Mouse (Mus musculus) MEL (cell line): ENCODE data around the gene H2al1m. TPM values are rescaled to one million over a fixed set of nuclear protein-coding genes. Genes with fewer than 3 reads are reported as not detected.

Source experiments
- DNase-seq: peaks from one replicate; pipeline ENCODE4 v3.0.0; 2011; ENCODE audit warnings: low read depth, low spot score
- H3K27ac ChIP-seq: 2 replicates; pipeline ENCODE4 v1.5.1; 2012; ENCODE audit warnings: low read depth, mild to moderate bottlenecking, control low read depth, low read length, moderate library complexity; ENCODE audit not compliant: control insufficient read depth
- H3K27me3 ChIP-seq, 2 experiments: fragments of 150-350 bp in 1 of 2; sonication (generic) in 1 of 2; 2 replicates each; pipeline ENCODE4 v1.6.1; 2012; ENCODE audit warnings: low read length in 2 of 2, mild to moderate bottlenecking in 2 of 2, improper control_type of control experiment in 1 of 2, moderate library complexity in 1 of 2; ENCODE audit not compliant: insufficient read depth in 2 of 2, control insufficient read depth in 1 of 2
- H3K36me3 ChIP-seq, 2 experiments: 2 replicates each; pipeline ENCODE4 v1.6.1; 2012 to 2014; ENCODE audit warnings: low read length in 2 of 2, improper control_type of control experiment in 1 of 2, inconsistent platforms in 1 of 2, mild to moderate bottlenecking in 1 of 2; ENCODE audit not compliant: insufficient read depth in 2 of 2, control insufficient read depth in 1 of 2
- H3K4me1 ChIP-seq, 2 experiments: fragments of 150-350 bp in 1 of 2; sonication (generic) in 1 of 2; 2 replicates each; pipeline ENCODE4 v1.6.1; 2012; ENCODE audit warnings: low read length in 2 of 2, improper control_type of control experiment in 1 of 2, mild to moderate bottlenecking in 1 of 2; ENCODE audit not compliant: insufficient read depth in 2 of 2, control insufficient read depth in 1 of 2
- H3K4me3 ChIP-seq, 2 experiments: fragments of 150-350 bp in 1 of 2; sonication (generic) in 1 of 2; 2 replicates each; pipeline ENCODE4 v1.5.1; 2012; ENCODE audit warnings: low read depth in 2 of 2, low read length in 2 of 2, mild to moderate bottlenecking in 2 of 2, moderate library complexity in 2 of 2, control low read depth in 1 of 2, improper control_type of control experiment in 1 of 2; ENCODE audit not compliant: control insufficient read depth in 1 of 2, insufficient read depth in 1 of 2
- H3K79me2 ChIP-seq: 2 replicates; pipeline ENCODE4 v1.6.1; 2012; ENCODE audit warnings: mild to moderate bottlenecking, low read length, moderate library complexity; ENCODE audit not compliant: control insufficient read depth, poor library complexity, insufficient read depth
- H3K9ac ChIP-seq: 2 replicates; pipeline ENCODE4 v1.6.1; 2012; ENCODE audit warnings: low read depth, mild to moderate bottlenecking, control low read depth, low read length, moderate library complexity; ENCODE audit not compliant: control insufficient read depth, poor library complexity, severe bottlenecking
- H3K9me3 ChIP-seq: fragments of 150-350 bp; sonication (generic); replicated peaks from 2 replicates; pipeline ENCODE4 v1.6.1; 2012; ENCODE audit warnings: mild to moderate bottlenecking, low read length, improper control_type of control experiment, moderate library complexity; ENCODE audit not compliant: insufficient read depth
- E2F4 ChIP-seq: IDR thresholded peaks from 2 replicates; pipeline ENCODE4 v1.6.1; 2011; ENCODE audit warnings: low read depth, low read length, improper control_type of control experiment, borderline replicate concordance
- ELF1 ChIP-seq: IDR thresholded peaks from 2 replicates; pipeline ENCODE4 v1.6.1; 2014; ENCODE audit warnings: low read depth, mild to moderate bottlenecking, inconsistent platforms, low read length, improper control_type of control experiment, moderate library complexity
- EP300 ChIP-seq, 2 experiments: IDR thresholded peaks; 2 replicates each; pipeline ENCODE4 v1.6.1; 2011; ENCODE audit warnings: improper control_type of control experiment in 2 of 2, low read length in 2 of 2, low read depth in 1 of 2, mild to moderate bottlenecking in 1 of 2
- ETS1 ChIP-seq: IDR thresholded peaks from 2 replicates; pipeline ENCODE4 v1.6.1; 2012; ENCODE audit warnings: low read depth, mild to moderate bottlenecking, inconsistent platforms, low read length, improper control_type of control experiment, moderate library complexity
- GATA1 ChIP-seq: IDR thresholded peaks from 2 replicates; pipeline ENCODE4 v1.6.1; 2011; ENCODE audit warnings: low read depth, low read length, improper control_type of control experiment
- HCFC1 ChIP-seq: IDR thresholded peaks from 2 replicates; pipeline ENCODE4 v1.6.1; 2012; ENCODE audit warnings: low read depth, mild to moderate bottlenecking, inconsistent platforms, low read length, improper control_type of control experiment, moderate library complexity
- JUND ChIP-seq: IDR thresholded peaks from 2 replicates; pipeline ENCODE4 v1.6.1; 2011; ENCODE audit warnings: low read depth, mild to moderate bottlenecking, improper control_type of control experiment, low read length
- MAFK ChIP-seq: IDR thresholded peaks from 2 replicates; pipeline ENCODE4 v1.6.1; 2011; ENCODE audit warnings: low read depth, mild to moderate bottlenecking, low read length, improper control_type of control experiment, borderline replicate concordance
- MAX ChIP-seq: IDR thresholded peaks from 2 replicates; pipeline ENCODE4 v1.6.1; 2011; ENCODE audit warnings: low read length, improper control_type of control experiment
- MAZ ChIP-seq: IDR thresholded peaks from 2 replicates; pipeline ENCODE4 v1.6.1; 2012; ENCODE audit warnings: low read depth, mild to moderate bottlenecking, inconsistent platforms, low read length, improper control_type of control experiment
- MXI1 ChIP-seq: IDR thresholded peaks from 2 replicates; pipeline ENCODE4 v1.6.1; 2011; ENCODE audit warnings: mild to moderate bottlenecking, low read depth, low read length, improper control_type of control experiment
- MYC ChIP-seq: IDR thresholded peaks from 2 replicates; pipeline ENCODE4 v1.6.1; 2011; ENCODE audit warnings: low read depth, mild to moderate bottlenecking, low read length, improper control_type of control experiment, moderate library complexity
- NELFE ChIP-seq: IDR thresholded peaks from 2 replicates; pipeline ENCODE4 v1.6.1; 2011; ENCODE audit warnings: low read depth, low read length, improper control_type of control experiment
- NRF1 ChIP-seq: IDR thresholded peaks from 2 replicates; pipeline ENCODE4 v1.6.1; 2014; ENCODE audit warnings: low read depth, mild to moderate bottlenecking, inconsistent platforms, low read length, improper control_type of control experiment, moderate library complexity; ENCODE audit not compliant: poor library complexity, insufficient read depth, severe bottlenecking
- POLR2A ChIP-seq, 2 experiments: IDR thresholded peaks; 2 replicates each; pipeline ENCODE4 v1.6.1; 2011 to 2012; ENCODE audit warnings: low read length in 2 of 2, mild to moderate bottlenecking in 2 of 2, control low read depth in 1 of 2, improper control_type of control experiment in 1 of 2, low read depth in 1 of 2, moderate library complexity in 1 of 2; ENCODE audit not compliant: control insufficient read depth in 1 of 2, insufficient read depth in 1 of 2, poor library complexity in 1 of 2
- POLR2AphosphoS5 ChIP-seq: IDR thresholded peaks from 2 replicates; pipeline ENCODE4 v1.6.1; 2012; ENCODE audit warnings: low read depth, borderline replicate concordance, mild to moderate bottlenecking, inconsistent platforms, low read length, moderate library complexity, mixed read lengths
- RCOR1 ChIP-seq: IDR thresholded peaks from 2 replicates; pipeline ENCODE4 v1.6.1; 2012; ENCODE audit warnings: low read depth, mild to moderate bottlenecking, inconsistent platforms, low read length, improper control_type of control experiment
- SIN3A ChIP-seq: IDR thresholded peaks from 2 replicates; pipeline ENCODE4 v1.6.1; 2012; ENCODE audit warnings: low read length, improper control_type of control experiment, inconsistent platforms
- TCF12 ChIP-seq: IDR thresholded peaks from 2 replicates; pipeline ENCODE4 v1.6.1; 2014; ENCODE audit warnings: low read depth, mild to moderate bottlenecking, inconsistent platforms, low read length, improper control_type of control experiment, moderate library complexity
- UBTF ChIP-seq: IDR thresholded peaks from 2 replicates; pipeline ENCODE4 v1.6.1; 2012; ENCODE audit warnings: low read depth, mild to moderate bottlenecking, inconsistent platforms, low read length, improper control_type of control experiment, moderate library complexity, borderline replicate concordance; ENCODE audit not compliant: insufficient read depth
- USF1 ChIP-seq: IDR thresholded peaks from 2 replicates; pipeline ENCODE4 v1.6.1; 2014; ENCODE audit warnings: low read depth, mild to moderate bottlenecking, inconsistent platforms, low read length, improper control_type of control experiment, moderate library complexity
- ZKSCAN1 ChIP-seq: IDR thresholded peaks from 2 replicates; pipeline ENCODE4 v1.6.1; 2012; ENCODE audit warnings: low read depth, mild to moderate bottlenecking, inconsistent platforms, low read length, improper control_type of control experiment, moderate library complexity
- ZMIZ1 ChIP-seq: IDR thresholded peaks from 2 replicates; pipeline ENCODE4 v1.6.1; 2012; ENCODE audit warnings: low read depth, mild to moderate bottlenecking, inconsistent platforms, low read length, improper control_type of control experiment, moderate library complexity
- polyA plus RNA-seq, 2 experiments: library from polyadenylated mRNA; stranded (reverse) in 1 of 2; unstranded in 1 of 2; fragments of >175 nt in 1 of 2; fragments of >200 nt in 1 of 2; gene quantifications; 2 replicates each; pipeline versions ENCODE4 v1.2.1 to v1.2.4; 2012; ENCODE audit warnings: low replicate concordance in 2 of 2, low read depth in 1 of 2; ENCODE audit not compliant: insufficient read length in 2 of 2, insufficient read depth in 1 of 2, missing spikeins in 1 of 2
- total RNA-seq: library from RNA; depleted of rRNA; stranded (reverse); fragments of 300-350 nt; gene quantifications from 2 replicates; pipeline ENCODE4 v1.2.3, GENCODE M21; 2012

H2al1m gene
- total and polyA plus RNA-seq, 3 experiments, result 0.85 to 3.5 TPM; not detected in 1

- DNase-seq, result peak; percentile 88
- Histone ChIP-seq H3K27me3 (no peaks in the 10 kb centered on the region), H3K9ac (peak within 1 kb of the TSS; percentile 92), H3K4me3 (peak within 1 kb of the TSS; percentile 96 to 97), H3K4me1 (peaks cover 10 to 15% of the 10 kb centered on the region in 2 experiments; a peak in 3 of 4 replicates), H3K79me2 (peaks cover 37% of the 10 kb centered on the region), H3K36me3 (peaks cover 0 to 24% of the 10 kb centered on the region in 2 experiments; a peak in 3 of 4 replicates), H3K9me3 (no peaks in the 10 kb centered on the region), H3K27ac (peak within 1 kb of the TSS; percentile 85)
- TF ChIP-seq ETS1 (no peak), MXI1 (peak; percentile 87), EP300 (IDR thresholded peaks at IDR 0.05; ENCODE audit: low read depth in 1 of 2, low read length in 2 of 2) (peak in 1 of 2 experiments; percentile 57; a peak in 2 of 4 replicates), TCF12 (peak; percentile 33; the same call in 1 of the 2 replicates), JUND (no peak), HCFC1 (peak; percentile 67), MAFK (no peak), POLR2A (IDR thresholded peaks at IDR 0.05; ENCODE audit: control insufficient read depth in 1 of 2, insufficient read depth in 1 of 2, low read depth in 1 of 2, low read length in 2 of 2, poor library complexity in 1 of 2) (peak; percentile 56 to 87; a peak in 3 of 4 replicates), ZMIZ1 (0 out of 2 replicates have a peak, but pooled peaks have one; percentile 64), UBTF (0 out of 2 replicates have a peak, but pooled peaks have one; percentile 63), RCOR1 (no peak), USF1 (peak; percentile 5; the same call in 1 of the 2 replicates), MYC (peak; percentile 32), GATA1 (no peak), MAZ (peak; percentile 81; the same call in 1 of the 2 replicates), ELF1 (0 out of 2 replicates have a peak, but pooled peaks have one; percentile 42), ZKSCAN1 (no peak), NRF1 (peak; percentile 79), SIN3A (peak; percentile 88), NELFE (peak; percentile 64; the same call in 1 of the 2 replicates), MAX (peak; percentile 78), E2F4 (0 out of 2 replicates have a peak, but pooled peaks have one; percentile 37), POLR2AphosphoS5 (peak; percentile 79; the same call in 1 of the 2 replicates)
Observed at GRCm38 (mm10) chrX:9272460-9273361, 10.9 kb upstream of the H2al1m start, which contains the start of gene Xk. Xk (plus strand) TSS chrX:9272756.
